Mouse (Mus musculus): ENCODE measurements around the gene Cda.
"Not testable (repeated sequence)": the region's sequence is repeated elsewhere in the genome, so short reads cannot be mapped to it uniquely, and the experiment has no call there.

DNA sequence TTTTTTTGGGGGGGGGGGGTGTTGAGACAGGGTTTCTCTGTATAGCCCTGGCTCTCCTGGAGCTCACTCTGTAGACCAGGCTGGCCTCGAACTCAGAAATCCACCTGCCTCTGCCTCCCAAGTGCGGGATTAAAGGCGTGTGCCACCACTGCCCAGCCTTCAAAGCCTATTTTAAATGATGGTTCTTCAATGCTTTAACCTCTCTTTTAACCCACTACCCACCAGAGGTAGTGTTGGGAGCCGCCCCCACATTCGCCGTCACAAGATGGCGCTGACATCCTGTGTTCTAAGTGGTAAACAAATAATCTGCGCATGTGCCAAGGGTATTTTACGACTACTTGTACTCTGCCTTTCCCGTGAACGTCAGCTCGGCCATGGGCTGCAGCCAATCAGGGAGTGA, 40.6 kb downstream of the Cda start:
- not testable (repeated sequence) for TF ChIP-seq CTCF (IDR thresholded peaks at IDR 0.05; ENCODE audit: borderline replicate concordance, insufficient read depth, low read length); POLR2A (IDR thresholded peaks at IDR 0.05; ENCODE audit: low read depth, low read length)
